Mouse (Mus musculus): Measurements from ENCODE around the gene Ninl.

- no peak for TF ChIP-seq TAL1 (IDR thresholded peaks at IDR 0.05; ENCODE audit: low read length)
- no peak for TF ChIP-seq GATA1 (IDR thresholded peaks at IDR 0.05; ENCODE audit: low read length)
Observed at GRCm38 (mm10) chr2:150979861-150980620, 59.1 kb downstream of the Ninl start.
